Mouse (Mus musculus): Measurements from ENCODE around the gene Gm20877. TPM values are rescaled to one million over a fixed set of nuclear protein-coding genes. Genes with fewer than 3 reads are reported as not detected.
"Not testable (repeated sequence)": the region's sequence is repeated elsewhere in the genome, so short reads cannot be mapped to it uniquely, and the experiment has no call there.

Gene Gm20877
- polyA plus RNA-seq (2012; ENCODE audit: insufficient read depth, insufficient read length, missing spikeins): not detected in 2 replicates

DNA sequence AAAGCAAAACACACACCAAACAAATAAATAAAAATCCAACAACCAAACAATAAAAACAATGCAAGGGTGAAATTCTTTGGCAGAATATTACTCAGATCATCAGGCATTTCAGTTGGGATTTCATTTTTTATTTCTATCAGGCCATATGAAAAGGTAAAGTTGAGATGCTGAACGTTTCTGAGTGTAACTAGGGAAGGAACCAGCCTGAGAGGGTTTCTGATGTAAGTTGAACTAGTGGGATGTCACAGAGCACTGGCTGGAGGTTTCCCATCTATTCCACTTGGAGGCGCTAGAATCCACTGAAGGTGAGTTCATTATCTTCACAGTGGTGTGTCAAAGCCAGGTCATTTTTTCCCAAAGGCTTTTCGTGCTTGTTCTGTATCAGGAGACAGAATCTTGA, at the start of gene Gm20877:
TSS of gene Gm20877 (plus strand) at position 301 of the 400 bp plus-strand sequence.
- not testable (repeated sequence) for H3K4me1 ChIP-seq (ENCODE audit: control insufficient read depth, insufficient read depth, insufficient read length, low read length); H3K4me3 ChIP-seq (ENCODE audit: insufficient read depth, low read depth, low read length); H3K27ac ChIP-seq (replicated peaks; ENCODE audit: low read depth, low read length)
